Mouse (Mus musculus) hindbrain, embryonic 15.5 days (tissue): ENCODE results near the gene Hnf4a. TPM values are rescaled to one million over a fixed set of nuclear protein-coding genes. Genes with fewer than 3 reads are reported as not detected.
A peak's percentile ranks its signal among the peaks of the same experiment; 100 is the strongest.

Source experiments
- ATAC-seq: fragments of 200-750 bp; cut with Nextera tagmentation; 2 replicates; pipeline ENCODE4 v1.8.0; 2017; ENCODE audit warnings: low read depth, moderate number of reproducible peaks, moderate TSS enrichment; ENCODE audit not compliant: low FRiP score
- H3K27ac ChIP-seq: fragments of 300-500 bp; sonication (generic); replicated peaks from 2 replicates; pipeline ENCODE4 v1.5.1; 2015; ENCODE audit warnings: mild to moderate bottlenecking, inconsistent platforms
- H3K27me3 ChIP-seq: fragments of 300-500 bp; sonication (generic); 2 replicates; pipeline ENCODE4 v1.6.1; 2015; ENCODE audit warnings: control low read depth, inconsistent platforms
- H3K36me3 ChIP-seq: fragments of 300-500 bp; sonication (generic); 2 replicates; pipeline ENCODE4 v1.6.1; 2015; ENCODE audit warnings: control low read depth, inconsistent platforms
- H3K4me1 ChIP-seq: fragments of 300-500 bp; sonication (generic); replicated peaks from 2 replicates; pipeline ENCODE4 v1.6.1; 2015; ENCODE audit warnings: control low read depth, inconsistent platforms
- H3K4me2 ChIP-seq: fragments of 300-500 bp; sonication (generic); 2 replicates; pipeline ENCODE4 v1.6.1; 2015; ENCODE audit warnings: moderate library complexity, mild to moderate bottlenecking, inconsistent platforms
- H3K4me3 ChIP-seq: fragments of 300-500 bp; sonication (generic); 2 replicates; pipeline ENCODE4 v1.5.1; 2015; ENCODE audit warnings: mild to moderate bottlenecking, inconsistent platforms
- H3K9ac ChIP-seq: fragments of 300-500 bp; sonication (generic); 2 replicates; pipeline ENCODE4 v1.6.1; 2015; ENCODE audit warnings: inconsistent platforms
- H3K9me3 ChIP-seq: fragments of 300-500 bp; sonication (generic); 2 replicates; pipeline ENCODE4 v1.6.1; 2016; ENCODE audit warnings: control low read depth, inconsistent platforms
- WGBS: fragments of 180-500 bp; shearing (Covaris S2); methylation state at CpG from one replicate; pipeline ENCODE4 v1.1.7; 2015; 5-methylcytosine and 5-hydroxymethylcytosine counted together
- polyA plus RNA-seq: library from polyadenylated mRNA; unstranded; fragments of >200 nt; fragmentation: Nextera tagmentation; extraction: Ambion mirVana; gene quantifications from 2 replicates; pipeline ENCODE4 v1.2.1, GENCODE M21; 2015

The Hnf4a gene
- polyA plus RNA-seq, 1 experiment from 2014 or later = 0.17 TPM

DNA sequence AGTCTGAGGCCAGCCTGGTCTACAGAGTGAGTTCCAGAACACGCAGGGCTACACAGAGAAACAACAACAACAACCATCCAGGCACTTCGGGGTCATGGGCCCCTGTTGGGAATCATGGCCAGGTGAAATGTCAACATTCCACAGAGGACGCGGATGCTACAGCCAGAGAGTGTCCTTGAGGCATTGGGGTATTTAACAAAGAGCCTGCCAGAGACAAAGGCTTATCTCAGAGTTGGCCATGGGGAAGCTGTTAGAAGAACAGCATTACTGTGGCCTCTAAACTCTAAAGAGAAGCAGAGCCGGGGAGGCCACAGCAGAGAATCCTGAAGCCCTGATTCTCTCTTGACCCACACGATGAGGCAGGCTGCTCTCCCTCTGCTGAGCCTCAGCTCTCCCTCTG, 37.7 kb upstream of the Hnf4a start:
- peaks cover 10% of the 10 kb centered on the region for H3K4me1 ChIP-seq
- no peak overlapping the region for H3K9ac ChIP-seq
- ATAC-seq = no peak
- no peak overlapping the region for H3K27ac ChIP-seq
- no peak overlapping the region for H3K4me2 ChIP-seq
- H3K4me3 ChIP-seq = no peak overlapping the region
- H3K27me3 ChIP-seq = no peaks in the 10 kb centered on the region
- WGBS = 93% methylated on average over 6 of the region's 6 CpGs
- no peaks in the 10 kb centered on the region for H3K9me3 ChIP-seq
- H3K36me3 ChIP-seq = peaks cover 20% of the 10 kb centered on the region; the same call in 1 of the 2 replicates

DNA sequence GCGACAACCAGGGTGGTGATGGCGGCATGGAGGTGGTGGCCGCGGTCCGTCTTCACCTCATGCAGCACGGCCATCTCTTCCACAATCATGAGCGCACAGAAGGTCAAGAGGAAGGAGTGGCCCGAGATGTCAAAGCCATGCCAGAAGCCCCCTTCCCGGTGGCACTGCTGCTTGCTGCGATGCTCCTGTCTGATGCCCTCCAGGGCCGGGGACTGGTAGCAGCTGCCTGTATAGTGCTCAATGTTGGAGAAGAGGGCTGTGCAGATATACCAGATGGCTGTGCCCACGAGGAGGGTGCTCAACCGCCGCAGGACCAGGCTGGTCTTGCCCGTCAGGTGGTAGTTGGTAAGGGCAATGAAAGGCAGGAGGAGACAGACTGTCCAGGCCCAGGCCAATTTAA, 36.9 kb upstream of the Hnf4a start:
- Histone ChIP-seq H3K27ac (no peak overlapping the region), H3K9me3 (no peaks in the 10 kb centered on the region), H3K36me3 (peaks cover 20% of the 10 kb centered on the region; the same call in 1 of the 2 replicates), H3K27me3 (no peaks in the 10 kb centered on the region), H3K4me2 (no peak overlapping the region), H3K4me1 (peaks cover 10% of the 10 kb centered on the region), H3K4me3 (no peak overlapping the region), H3K9ac (no peak overlapping the region)
- no peak for ATAC-seq
- WGBS = 92% methylated on average over 15 of the region's 15 CpGs

DNA sequence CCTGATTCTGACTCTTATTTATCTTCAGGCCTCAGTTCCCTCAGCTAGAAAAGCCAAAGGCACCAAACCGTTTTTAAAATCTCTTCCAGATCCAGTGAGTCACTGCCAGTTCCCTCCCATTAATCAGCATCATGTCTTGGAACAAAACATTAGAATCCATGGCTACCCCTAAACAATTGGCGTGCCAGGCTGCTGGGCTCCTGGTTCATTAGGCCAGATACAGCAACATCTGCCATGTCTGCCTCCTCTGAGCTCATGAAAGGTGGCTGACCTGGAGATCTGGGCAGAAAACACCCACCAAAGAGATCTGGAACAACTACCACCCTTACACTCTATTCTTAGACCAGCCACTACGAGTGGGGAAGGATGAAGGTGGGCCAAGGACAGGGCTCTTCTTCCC, 35.5 kb upstream of the Hnf4a start:
- H3K9ac ChIP-seq = 0 out of 2 replicates have a peak overlapping the region, but pooled peaks have one; percentile 87
- peak overlapping the region; percentile 71 for H3K4me2 ChIP-seq
- no peak overlapping the region for H3K27ac ChIP-seq
- H3K4me1 ChIP-seq = peaks cover 10% of the 10 kb centered on the region
- no peak for ATAC-seq
- H3K9me3 ChIP-seq = no peaks in the 10 kb centered on the region
- WGBS = 47% methylated on average over 3 of the region's 3 CpGs
- peaks cover 20% of the 10 kb centered on the region; the same call in 1 of the 2 replicates for H3K36me3 ChIP-seq
- H3K27me3 ChIP-seq = no peaks in the 10 kb centered on the region
- peak overlapping the region; percentile 82 for H3K4me3 ChIP-seq

DNA sequence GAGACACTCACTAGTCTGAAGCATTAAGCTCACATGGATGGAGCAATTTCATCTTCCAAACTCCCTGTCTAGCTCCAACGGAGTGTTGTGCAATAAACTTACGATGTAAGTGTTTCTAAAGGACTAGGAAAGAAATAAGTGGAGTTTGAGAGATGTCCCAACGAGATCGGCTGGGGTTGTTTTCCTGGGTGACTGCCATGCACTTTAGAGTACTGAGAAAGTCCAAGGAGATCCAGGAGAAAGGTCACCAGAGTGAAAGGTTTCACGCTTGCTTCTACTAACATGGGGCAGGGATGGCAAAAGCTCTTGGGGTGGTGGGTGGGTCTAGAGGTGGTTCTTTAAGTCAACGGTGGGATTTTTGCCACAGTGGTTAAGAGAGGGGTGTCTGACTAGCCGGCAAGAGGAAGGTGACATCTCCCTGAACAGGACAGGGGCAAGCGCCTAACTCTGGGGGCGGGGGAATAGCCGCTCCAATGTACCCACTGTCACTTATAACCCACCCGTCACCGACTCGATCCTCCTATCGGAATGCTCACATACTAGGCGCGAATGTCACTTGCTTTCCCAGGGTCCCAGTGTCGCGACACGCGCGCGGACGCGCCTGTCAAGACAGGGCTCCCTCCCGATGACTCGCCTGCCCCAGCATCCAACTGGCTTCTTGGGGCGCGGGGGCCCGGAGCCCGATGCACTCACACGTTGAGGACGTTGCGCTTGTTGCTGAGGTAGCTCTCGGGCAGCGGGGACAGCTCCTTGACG, 34.7 kb upstream of the Hnf4a start:
- peaks cover 10% of the 10 kb centered on the region for H3K4me1 ChIP-seq
- peak overlapping the region; percentile 71 for H3K4me2 ChIP-seq
- no peaks in the 10 kb centered on the region for H3K9me3 ChIP-seq
- peak overlapping the region; percentile 80 for H3K27ac ChIP-seq
- 5% methylated on average over 36 of the region's 36 CpGs for WGBS
- peak overlapping the region; percentile 82 for H3K4me3 ChIP-seq
- H3K9ac ChIP-seq = peak overlapping the region; percentile 87
- peaks cover 16% of the 10 kb centered on the region; the same call in 1 of the 2 replicates for H3K36me3 ChIP-seq
- ATAC-seq = peak; percentile 85
- H3K27me3 ChIP-seq = no peaks in the 10 kb centered on the region

DNA sequence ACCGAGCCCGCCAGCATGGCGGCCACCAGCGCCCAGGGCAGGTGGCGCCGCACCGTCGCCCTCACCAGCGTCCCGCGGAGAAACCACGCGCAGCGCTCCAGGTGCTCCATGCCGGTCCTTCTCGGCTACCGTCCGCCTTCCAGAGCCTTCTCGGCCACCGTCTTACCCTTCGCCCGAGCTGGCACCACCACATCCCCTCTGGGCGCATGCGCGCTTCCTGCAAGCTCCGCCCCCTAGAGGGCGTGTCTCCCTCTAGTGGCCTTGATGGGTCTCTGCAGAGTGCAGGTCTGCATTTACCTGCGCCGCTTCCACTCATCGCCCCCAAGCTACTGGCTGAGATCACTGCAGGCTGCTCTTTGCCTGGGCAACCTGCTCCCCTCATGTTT, 34.1 kb upstream of the Hnf4a start, which contains the start of gene Fitm2:
Fitm2 (minus strand) TSS at position 164 of the 386 bp plus-strand sequence.
- Histone ChIP-seq H3K4me1 (peaks cover 10% of the 10 kb centered on the region), H3K27ac (peak within 1 kb of the TSS; percentile 80), H3K27me3 (no peaks in the 10 kb centered on the region), H3K9ac (peak within 1 kb of the TSS; percentile 87), H3K4me3 (peak within 1 kb of the TSS; percentile 82), H3K9me3 (no peaks in the 10 kb centered on the region), H3K36me3 (peaks cover 16% of the 10 kb centered on the region; the same call in 1 of the 2 replicates), H3K4me2 (peak within 1 kb of the TSS; percentile 71)
- under 1% methylated on average over 30 of the region's 30 CpGs for WGBS
- peak; percentile 96 for ATAC-seq

DNA sequence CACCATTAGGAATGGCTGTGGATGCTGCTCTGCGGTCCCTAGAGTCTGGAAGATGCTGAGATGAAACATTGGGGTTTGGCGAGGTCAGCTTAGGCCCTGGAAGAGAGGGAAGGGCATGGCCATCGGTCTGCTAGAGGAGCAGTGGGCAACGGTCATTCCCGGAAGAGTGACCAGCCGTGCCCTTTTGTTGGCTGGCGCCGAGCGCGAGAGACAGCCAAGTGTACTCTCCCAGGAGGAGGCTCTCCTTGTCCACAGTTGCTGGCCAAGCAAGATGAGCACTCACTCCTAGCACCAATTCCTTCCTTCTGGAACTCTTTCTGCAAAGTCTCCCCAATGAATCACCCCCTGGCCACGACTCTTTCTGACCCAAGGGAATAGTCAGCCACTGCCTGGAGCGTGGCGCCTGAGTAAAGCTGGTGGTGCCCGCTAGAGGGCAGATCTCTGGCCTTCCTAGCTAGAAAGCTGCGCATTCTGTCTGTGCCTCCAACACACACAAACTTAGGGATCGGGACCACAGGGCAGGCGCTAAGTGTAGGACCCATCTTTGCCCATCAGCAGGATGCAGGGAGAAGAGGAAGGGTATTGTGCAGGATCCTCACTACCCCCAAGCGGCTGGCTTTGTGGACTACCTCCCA, 26.3 kb upstream of the Hnf4a start:
- H3K27me3 ChIP-seq = peaks cover 3% of the 10 kb centered on the region; the same call in 1 of the 2 replicates
- 53% methylated on average over 18 of the region's 18 CpGs for WGBS
- H3K9ac ChIP-seq = no peak overlapping the region
- H3K4me1 ChIP-seq = peaks cover 9% of the 10 kb centered on the region
- H3K27ac ChIP-seq = no peak overlapping the region
- H3K4me3 ChIP-seq = no peak overlapping the region
- H3K36me3 ChIP-seq = no peaks in the 10 kb centered on the region
- no peak for ATAC-seq
- no peaks in the 10 kb centered on the region for H3K9me3 ChIP-seq
- H3K4me2 ChIP-seq = no peak overlapping the region

DNA sequence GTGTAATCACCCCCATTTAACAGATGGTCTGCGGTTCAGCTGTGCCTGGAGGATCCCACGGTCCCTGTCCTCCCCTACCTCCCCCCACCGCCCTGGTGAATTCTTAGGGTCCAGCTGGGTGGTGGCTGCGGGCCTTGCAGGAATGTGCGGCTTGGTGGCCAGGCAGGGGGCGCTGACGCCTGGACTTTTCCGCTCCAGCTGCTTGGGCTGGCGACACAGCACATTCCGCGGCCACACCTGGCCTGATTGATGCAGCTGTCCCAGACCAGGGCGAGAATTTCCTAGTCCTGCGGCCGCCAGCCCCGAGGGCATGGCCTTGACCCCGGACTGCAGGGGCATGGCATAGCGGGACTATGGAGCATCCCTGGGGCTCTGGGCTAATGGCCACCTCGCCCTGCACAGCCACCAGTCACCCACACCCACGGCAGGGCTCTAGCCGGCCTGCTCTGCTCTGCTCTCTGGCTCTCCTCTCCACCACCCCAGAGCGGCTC, 25.0 kb upstream of the Hnf4a start:
- H3K27ac ChIP-seq = no peak overlapping the region
- peaks cover 9% of the 10 kb centered on the region for H3K4me1 ChIP-seq
- peaks cover 3% of the 10 kb centered on the region; the same call in 1 of the 2 replicates for H3K27me3 ChIP-seq
- peak overlapping the region; percentile 21 for H3K4me3 ChIP-seq
- peak overlapping the region; percentile 56 for H3K4me2 ChIP-seq
- H3K9me3 ChIP-seq = no peaks in the 10 kb centered on the region
- peak overlapping the region; percentile 42 for H3K9ac ChIP-seq
- peak; percentile 51; the same call in 1 of the 2 replicates for ATAC-seq
- H3K36me3 ChIP-seq = no peaks in the 10 kb centered on the region
- 3% methylated on average over 21 of the region's 21 CpGs for whole genome bisulfite sequencing

DNA sequence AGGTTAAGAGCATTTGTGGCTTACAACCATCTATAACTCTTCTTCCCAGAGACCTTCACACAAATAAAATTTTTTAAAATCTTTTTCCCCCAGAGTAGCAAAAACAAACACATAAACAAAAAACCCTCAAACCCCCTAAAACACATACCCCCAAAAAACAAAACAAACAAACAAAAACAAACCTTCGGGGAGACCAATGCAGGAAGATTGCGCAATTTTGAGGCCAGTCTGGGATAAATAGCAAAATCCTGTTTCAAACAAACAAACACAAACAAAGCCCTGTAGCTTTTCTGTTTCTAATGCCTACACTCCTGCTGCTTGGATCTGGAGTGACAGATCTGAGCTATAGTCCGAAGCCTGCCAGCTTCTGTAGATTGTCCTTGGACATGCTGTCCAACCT, 19.2 kb upstream of the Hnf4a start:
- Histone ChIP-seq H3K4me2 (no peak overlapping the region), H3K4me1 (no peaks in the 10 kb centered on the region), H3K9me3 (no peaks in the 10 kb centered on the region), H3K27ac (no peak overlapping the region), H3K27me3 (no peaks in the 10 kb centered on the region), H3K9ac (no peak overlapping the region), H3K36me3 (no peaks in the 10 kb centered on the region), H3K4me3 (no peak overlapping the region)
- WGBS = 90% methylated on average over 3 of the region's 3 CpGs
- ATAC-seq = no peak

DNA sequence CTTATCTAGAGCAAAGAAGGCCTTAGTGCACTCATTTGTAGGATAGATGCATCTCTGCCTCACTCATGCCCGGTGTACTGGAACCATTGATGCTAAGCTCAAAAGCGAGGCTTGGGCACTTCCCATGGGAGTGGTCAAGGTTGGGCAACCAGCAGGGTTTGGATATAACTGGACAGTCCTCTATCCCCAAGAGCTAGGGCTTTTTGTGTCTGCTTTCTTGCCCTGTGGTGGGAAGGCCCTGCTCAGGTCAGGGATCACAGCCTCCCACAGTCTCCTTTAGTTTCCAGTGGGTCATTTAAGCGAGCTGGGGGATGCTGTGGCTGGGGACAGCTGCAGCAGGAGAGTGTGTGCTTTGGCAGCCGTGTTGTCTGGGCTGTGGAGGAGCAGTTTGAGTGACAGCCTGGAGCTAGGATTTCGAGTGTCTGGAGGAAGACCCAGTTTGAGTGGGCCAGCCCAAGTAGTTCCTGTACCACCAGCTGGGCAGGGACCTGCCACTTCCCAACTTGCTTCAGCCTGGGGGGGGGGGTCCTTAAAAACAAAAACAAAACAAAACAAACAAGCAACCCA, 16.8 kb upstream of the Hnf4a start:
- Histone ChIP-seq H3K9me3 (no peaks in the 10 kb centered on the region), H3K4me3 (no peak overlapping the region), H3K4me1 (peaks cover 5% of the 10 kb centered on the region; the same call in 1 of the 2 replicates), H3K4me2 (no peak overlapping the region), H3K27me3 (no peaks in the 10 kb centered on the region), H3K27ac (no peak overlapping the region), H3K36me3 (no peaks in the 10 kb centered on the region), H3K9ac (no peak overlapping the region)
- no peak for ATAC-seq
- 54% methylated on average over 5 of the region's 5 CpGs for whole genome bisulfite sequencing

DNA sequence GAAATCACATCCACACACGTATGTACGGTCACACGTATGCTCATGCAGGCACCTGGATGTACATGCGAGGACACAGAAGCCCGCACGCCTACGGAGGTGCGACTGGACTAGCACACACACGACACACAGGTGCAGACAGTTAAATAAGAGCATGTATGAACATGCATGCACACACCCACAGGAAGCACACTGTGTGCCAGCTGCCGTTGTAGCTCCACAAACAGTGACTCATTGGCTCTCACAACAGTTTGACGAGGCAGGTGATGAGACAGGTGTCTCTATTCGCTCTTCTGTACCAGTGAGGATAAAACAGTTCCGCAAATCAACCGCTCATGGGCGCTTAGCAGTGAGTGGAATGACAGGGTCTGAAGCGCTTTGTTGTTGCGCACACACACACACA, 16.0 kb upstream of the Hnf4a start:
- Histone ChIP-seq H3K36me3 (no peaks in the 10 kb centered on the region), H3K27me3 (no peaks in the 10 kb centered on the region), H3K4me3 (no peak overlapping the region), H3K4me2 (no peak overlapping the region), H3K27ac (no peak overlapping the region), H3K9me3 (no peaks in the 10 kb centered on the region), H3K9ac (no peak overlapping the region), H3K4me1 (peaks cover 5% of the 10 kb centered on the region; the same call in 1 of the 2 replicates)
- WGBS = 92% methylated on average over 17 of the region's 17 CpGs
- ATAC-seq = no peak

DNA sequence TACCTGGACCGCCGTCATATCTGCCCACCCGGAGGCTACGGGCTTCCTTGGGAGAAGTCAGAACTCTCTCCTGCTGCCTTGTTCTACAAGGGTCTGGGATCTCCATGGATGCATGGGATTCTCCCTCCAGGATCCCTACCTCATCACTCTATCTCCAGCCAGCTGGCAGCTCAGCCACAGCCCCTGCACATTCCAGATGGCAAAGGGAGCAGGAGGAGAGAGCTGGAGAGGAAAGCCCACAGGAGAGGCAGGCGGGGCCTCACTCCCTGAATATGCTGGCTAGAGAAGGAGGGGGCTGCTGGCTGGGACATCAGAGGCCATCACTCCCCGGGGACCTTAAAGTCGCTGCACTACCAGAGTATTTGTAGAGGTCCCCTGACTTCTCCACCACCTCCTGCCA, 15.3 kb upstream of the Hnf4a start:
- Histone ChIP-seq H3K4me2 (no peak overlapping the region), H3K36me3 (no peaks in the 10 kb centered on the region), H3K27ac (no peak overlapping the region), H3K9ac (no peak overlapping the region), H3K4me1 (peaks cover 5% of the 10 kb centered on the region; the same call in 1 of the 2 replicates), H3K4me3 (no peak overlapping the region), H3K27me3 (no peaks in the 10 kb centered on the region), H3K9me3 (no peaks in the 10 kb centered on the region)
- ATAC-seq = no peak
- WGBS = 57% methylated on average over 7 of the region's 7 CpGs

DNA sequence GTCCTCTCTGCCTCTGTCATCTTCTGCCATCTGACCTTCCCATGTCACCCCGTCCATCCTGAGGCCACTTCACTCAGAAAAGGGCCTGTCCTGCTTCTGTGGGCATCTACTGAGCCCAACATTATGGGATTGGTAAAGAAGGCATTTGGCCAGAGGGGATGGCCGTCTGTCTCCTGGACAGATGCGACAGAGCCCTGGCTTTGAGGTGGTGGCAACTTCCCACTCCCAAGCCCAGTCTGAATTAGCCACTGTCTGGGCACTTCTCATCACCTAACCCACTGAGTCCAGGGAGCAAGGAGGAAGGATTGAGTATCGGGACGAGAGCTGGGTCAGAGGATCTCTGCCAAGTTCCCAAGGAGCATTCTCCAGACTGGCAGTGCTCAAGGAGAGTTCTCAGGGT, 14.6 kb upstream of the Hnf4a start, which contains the start of gene R3hdml:
R3hdml (plus strand) TSS at position 301 of the 400 bp plus-strand sequence.
- no peak for ATAC-seq
- Histone ChIP-seq H3K9me3 (no peaks in the 10 kb centered on the region), H3K4me3 (no peak within 1 kb of the TSS), H3K27ac (no peak within 1 kb of the TSS), H3K36me3 (no peaks in the 10 kb centered on the region), H3K27me3 (no peaks in the 10 kb centered on the region), H3K4me1 (peaks cover 5% of the 10 kb centered on the region; the same call in 1 of the 2 replicates), H3K9ac (no peak within 1 kb of the TSS), H3K4me2 (no peak within 1 kb of the TSS)
- WGBS = 78% methylated on average over 5 of the region's 5 CpGs
